Mouse (Mus musculus) effector memory CD4-positive, alpha-beta T cell, adult 7 months (primary cell): ENCODE results near the gene Chtf18. TPM values are rescaled to one million over a fixed set of nuclear protein-coding genes. Genes with fewer than 3 reads are reported as not detected.

Experiments used
- polyA plus RNA-seq: library from polyadenylated mRNA; unstranded; fragments of 100-300 nt; shearing (Covaris generic); gene quantifications from one replicate; pipeline ENCODE4 v1.2.1, GENCODE M21; 2017

Gene Chtf18
- polyA plus RNA-seq = 5.7 TPM

DNA sequence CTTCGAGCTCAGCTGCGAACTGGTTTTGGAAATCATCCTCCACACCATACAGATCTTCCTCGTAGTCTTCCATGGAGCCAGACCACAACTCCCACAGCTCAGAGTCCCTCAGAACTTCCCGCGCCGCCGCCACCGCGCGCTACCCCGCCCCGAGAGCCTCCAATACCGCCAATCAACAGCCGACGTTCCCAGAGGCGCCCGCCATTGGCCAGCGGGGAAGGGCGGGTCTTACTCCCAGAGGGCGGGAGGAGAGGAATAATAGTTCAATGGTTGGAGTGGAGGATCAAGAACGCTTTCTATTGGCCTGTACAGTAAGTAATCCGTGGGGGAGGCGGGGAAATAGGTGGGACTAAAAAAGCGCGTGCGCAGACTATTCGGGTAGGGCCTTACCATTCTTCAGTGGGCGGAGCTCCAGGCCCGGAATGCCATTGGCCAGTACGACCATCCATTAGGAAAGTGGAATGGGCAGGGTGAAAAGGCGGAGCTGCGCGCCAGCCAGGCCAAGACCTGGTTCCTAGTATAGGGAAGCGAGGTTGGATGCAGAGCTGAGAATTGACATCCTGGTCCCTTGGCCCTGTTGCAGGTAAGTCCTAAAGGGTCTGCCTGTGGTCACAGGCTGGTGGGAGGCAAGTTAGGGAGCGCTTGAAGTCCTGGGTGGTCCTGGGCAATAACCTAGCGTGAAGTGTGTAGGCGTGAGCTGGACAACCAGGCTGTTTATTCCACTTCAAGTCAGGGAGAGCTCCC lies at the start of gene Chtf18, which contains the start of gene Rpusd1:
Gene Chtf18 (minus strand): TSS at position 155 of the 744 bp plus-strand sequence.
Gene Rpusd1 (plus strand): TSS at position 406 of the 744 bp plus-strand sequence.

DNA sequence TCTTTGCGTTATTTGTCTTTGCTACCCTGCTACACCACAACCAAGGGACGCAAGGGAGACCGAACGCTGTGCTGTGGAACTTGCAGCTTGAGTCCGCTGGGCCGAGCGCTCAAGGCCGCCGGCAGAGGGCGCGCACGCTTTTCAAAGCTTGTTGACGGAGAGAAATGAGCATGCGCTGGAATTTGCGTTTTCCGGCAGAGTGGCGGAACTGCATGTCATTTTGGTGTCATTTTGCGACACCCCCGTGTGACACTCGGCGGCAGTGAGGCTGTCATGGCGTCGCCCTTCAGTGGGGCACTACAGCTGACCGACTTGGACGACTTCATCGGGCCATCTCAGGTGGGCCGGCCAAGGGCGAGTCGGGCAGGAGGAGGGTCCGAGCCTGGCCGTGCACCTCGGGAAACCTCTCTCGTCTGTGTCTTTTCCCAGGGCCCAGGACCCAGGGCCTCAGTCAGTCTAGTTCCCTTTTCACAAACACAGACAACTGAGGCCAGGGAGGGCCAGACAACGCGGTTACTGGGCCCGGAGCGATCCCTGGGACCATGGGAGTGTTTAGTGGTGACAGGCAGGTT lies 46.4 kb upstream of the Chtf18 start, which contains the start of gene Narfl:
Gene Narfl (plus strand): TSS at position 228 of the 572 bp plus-strand sequence.

DNA sequence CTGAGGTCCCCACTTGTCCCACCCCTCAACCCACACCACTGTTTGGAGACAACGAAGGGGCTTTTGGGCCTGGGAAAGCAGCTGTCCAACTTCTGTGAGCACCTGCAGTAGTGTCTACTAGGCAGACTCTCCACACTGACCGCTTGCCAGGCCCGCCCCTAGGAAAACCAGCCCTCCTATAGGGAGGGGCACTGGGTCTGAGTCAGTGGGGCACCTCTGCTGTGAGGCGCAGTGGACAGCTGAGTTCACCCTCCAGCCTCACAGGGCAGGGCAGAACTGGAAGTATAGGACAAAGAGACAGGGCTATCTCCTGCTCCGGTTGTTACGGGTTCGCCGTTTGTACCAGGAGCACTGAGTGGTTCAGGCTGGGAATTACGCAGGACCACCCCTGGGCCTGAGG lies 27.0 kb upstream of the Chtf18 start, which contains the start of gene Msln:
Gene Msln (minus strand): TSS at position 138 of the 400 bp plus-strand sequence.

DNA sequence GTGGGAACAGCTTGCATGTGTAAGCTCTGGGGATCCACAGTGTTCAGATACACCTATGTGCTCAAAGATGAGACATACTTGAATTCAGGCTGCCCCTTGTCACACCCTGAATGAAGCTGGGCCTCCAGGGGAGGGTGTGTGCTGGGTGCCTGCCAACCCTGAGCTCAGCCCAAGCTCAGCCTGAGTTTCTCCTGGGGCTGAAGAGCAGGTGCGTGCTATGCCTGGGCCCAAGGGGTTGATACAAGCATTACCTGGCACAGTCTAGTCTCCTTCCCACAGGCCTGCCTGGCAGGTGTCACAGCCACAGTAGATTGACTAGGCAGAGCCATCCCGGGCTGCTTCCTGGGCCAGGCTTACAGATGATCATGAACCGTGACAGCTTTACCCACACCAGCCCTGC lies 8.5 kb upstream of the Chtf18 start, which contains the start of gene Mslnl:
Gene Mslnl (plus strand): TSS at position 298 of the 400 bp plus-strand sequence.

DNA sequence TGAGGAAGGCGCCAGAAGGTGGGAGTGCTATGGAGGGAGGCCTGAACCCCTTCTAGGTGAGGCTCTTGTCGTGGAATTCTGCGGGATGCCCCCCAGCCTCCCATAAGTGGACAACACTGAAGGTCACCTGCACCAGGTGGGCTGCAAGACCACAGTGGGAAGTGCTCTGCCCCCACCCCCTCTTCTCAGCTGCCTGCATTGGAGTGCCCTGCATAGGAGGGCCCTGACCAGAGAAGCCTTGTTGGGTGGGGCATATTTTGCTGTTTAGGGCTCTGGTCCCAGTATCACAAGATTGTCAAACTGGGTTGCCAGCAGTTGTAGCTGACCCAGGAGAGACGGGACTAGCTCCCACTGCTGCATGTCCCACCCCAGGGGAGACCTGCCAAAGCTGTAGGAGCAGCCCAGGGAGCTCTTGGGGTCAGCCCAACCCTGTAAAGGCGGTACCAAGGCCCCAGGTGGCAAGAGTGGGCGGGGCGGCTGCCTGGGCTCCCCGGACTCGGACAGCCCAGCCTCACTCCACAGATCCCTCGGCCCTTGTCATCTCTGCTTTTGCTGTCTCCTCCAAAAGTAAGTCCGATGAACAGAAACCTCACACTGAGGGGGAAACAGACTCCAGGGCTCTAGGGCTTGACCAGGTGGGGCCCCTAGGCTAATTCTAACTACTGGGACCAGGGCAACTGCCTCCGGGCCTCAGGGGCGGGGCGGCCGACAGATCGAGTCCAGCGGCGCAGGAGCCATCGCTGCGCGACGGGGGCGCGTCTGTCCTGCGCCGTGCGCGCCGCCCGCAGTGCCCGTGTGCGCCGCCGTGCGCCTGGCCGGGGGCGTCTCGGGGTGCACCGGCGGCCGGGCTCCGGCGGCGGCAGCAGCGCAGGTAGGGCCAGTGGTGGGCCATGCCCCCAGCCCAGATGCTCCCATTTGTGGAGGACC lies 10.2 kb downstream of the Chtf18 start, which contains the start of gene Gng13:
Gene Gng13 (plus strand): TSS at position 461 of the 927 bp plus-strand sequence.

Other genes starting within 250 kb of the Chtf18 start
- gene Sstr5, start 230.1 kb downstream of the Chtf18 start, polyA plus RNA-seq = not detected
- gene Sox8, start 156.7 kb downstream of the Chtf18 start, polyA plus RNA-seq = not detected
- 15.7 TPM for gene Lmf1, start 148.3 kb downstream of the Chtf18 start, polyA plus RNA-seq
- not detected for gene Gng13, start 10.2 kb downstream of the Chtf18 start, polyA plus RNA-seq
- gene Rpusd1, start 251 bp upstream of the Chtf18 start, polyA plus RNA-seq = 4.0 TPM
- gene Mslnl, start 8.6 kb upstream of the Chtf18 start, polyA plus RNA-seq = not detected
- gene Msln, start 27.0 kb upstream of the Chtf18 start, polyA plus RNA-seq = 0.67 TPM
- 20.4 TPM for gene Narfl, start 46.4 kb upstream of the Chtf18 start, polyA plus RNA-seq
- gene Haghl, start 58.3 kb upstream of the Chtf18 start, polyA plus RNA-seq = 26.4 TPM
- gene Ccdc78, start 59.2 kb upstream of the Chtf18 start, polyA plus RNA-seq = 0.69 TPM
- gene Fam173a, start 65.5 kb upstream of the Chtf18 start, polyA plus RNA-seq = 121 TPM
- not detected for gene AC134908.4, start 68.2 kb upstream of the Chtf18 start, polyA plus RNA-seq
- 26.0 TPM for gene Metrn, start 69.7 kb upstream of the Chtf18 start, polyA plus RNA-seq
- 0.18 TPM for gene Fbxl16, start 81.7 kb upstream of the Chtf18 start, polyA plus RNA-seq
- gene Wdr24, start 96.2 kb upstream of the Chtf18 start, polyA plus RNA-seq = 24.5 TPM
- gene Jmjd8, start 101.4 kb upstream of the Chtf18 start, polyA plus RNA-seq = 18.4 TPM
- gene Stub1, start 106.0 kb upstream of the Chtf18 start, polyA plus RNA-seq = 132 TPM
- gene Rhbdl1, start 109.9 kb upstream of the Chtf18 start, polyA plus RNA-seq = 0.55 TPM
- 0.46 TPM for gene Gm20683, start 114.3 kb upstream of the Chtf18 start, polyA plus RNA-seq
- gene Rhot2, start 117.4 kb upstream of the Chtf18 start, polyA plus RNA-seq = 18.4 TPM
- 11.1 TPM for gene Wdr90, start 134.1 kb upstream of the Chtf18 start, polyA plus RNA-seq
- gene Mcrip2, start 141.3 kb upstream of the Chtf18 start, polyA plus RNA-seq = 4.1 TPM
- 41.4 TPM for gene Mettl26, start 147.7 kb upstream of the Chtf18 start, polyA plus RNA-seq
- 0.49 TPM for gene Wfikkn1, start 153.4 kb upstream of the Chtf18 start, polyA plus RNA-seq
- gene Rab40c, start 192.3 kb upstream of the Chtf18 start, polyA plus RNA-seq = 15.3 TPM
- gene Pigq, start 217.5 kb upstream of the Chtf18 start, polyA plus RNA-seq = 44.1 TPM
- not detected for gene Nhlrc4, start 217.5 kb upstream of the Chtf18 start, polyA plus RNA-seq
- gene A930017K11Rik, start 225.1 kb upstream of the Chtf18 start, polyA plus RNA-seq = not detected